Mouse (Mus musculus) hematopoietic multipotent progenitor cell, adult 10-12 weeks (in vitro differentiated cells): Measurements from ENCODE around the gene Melk. TPM values are rescaled to one million over a fixed set of nuclear protein-coding genes. Genes with fewer than 3 reads are reported as not detected.

ENCODE experiments used
- polyA plus RNA-seq: library from polyadenylated mRNA; stranded (reverse); fragments of >175 nt; gene quantifications from 2 replicates; pipeline ENCODE4 v1.2.3, GENCODE M21; 2012; ENCODE audit warnings: low replicate concordance

The Melk gene
- polyA plus RNA-seq, result 0.09 and 0.45 TPM in 2 replicates

GRCm38 (mm10) chr4:44300781-44301750, at the start of gene Melk:
Gene Melk, plus strand, starts transcription at chr4:44300876.

Other genes starting within 250 kb of the Melk start
- 37.4 and 70.9 TPM in 2 replicates for gene Gne, start 216.7 kb upstream of the Melk start, polyA plus RNA-seq
- gene Rnf38, start 67.1 kb upstream of the Melk start, polyA plus RNA-seq, result 30.8 and 59.8 TPM in 2 replicates